Mouse (Mus musculus): ENCODE data around the gene H2afb2. TPM values are rescaled to one million over a fixed set of nuclear protein-coding genes. Genes with fewer than 3 reads are reported as not detected.

H2afb2 gene
- polyA plus RNA-seq (2014; fragmentation: Illumina TruSeq; extraction: RNeasy Lipid Tissue Mini Kit (QIAGEN cat#74804); ENCODE audit: low read depth, low replicate concordance): not detected

GRCm38 (mm10) chrX:116680878-116681277 is at the start of gene H2afb2:
Gene H2afb2 (plus strand): TSS chrX:116681178.

Other genes starting within 250 kb of the H2afb2 start
- not detected for gene Cpxcr1, start 232.2 kb upstream of the H2afb2 start, polyA plus RNA-seq (2014; fragmentation: Illumina TruSeq; extraction: RNeasy Lipid Tissue Mini Kit (QIAGEN cat#74804); ENCODE audit: low read depth, low replicate concordance)

Measured in liver, adult 10 weeks (tissue).